Mouse (Mus musculus): Measurements from ENCODE around the gene Dnase1l2.
"Not testable (repeated sequence)": the region's sequence is repeated elsewhere in the genome, so short reads cannot be mapped to it uniquely, and the experiment has no call there.

- TF ChIP-seq CTCF (conservative IDR thresholded peaks at IDR 0.05; ENCODE audit: low read length); NANOG (IDR thresholded peaks at IDR 0.05; ENCODE audit: borderline replicate concordance, low read length); POU5F1 (IDR thresholded peaks at IDR 0.05; ENCODE audit: borderline replicate concordance, low read length): not testable (repeated sequence)
Observed at GRCm38 (mm10) chr17:24425326-24425725, 17.6 kb downstream of the Dnase1l2 start.
